Mouse (Mus musculus) 416B (cell line): ENCODE data around the gene Cd101.
A peak's percentile ranks its signal among the peaks of the same experiment; 100 is the strongest.

Experiments used
- DNase-seq: peaks from one replicate; pipeline ENCODE4 v3.0.0; 2011; ENCODE audit warnings: low read depth

The Cd101 gene

DNA sequence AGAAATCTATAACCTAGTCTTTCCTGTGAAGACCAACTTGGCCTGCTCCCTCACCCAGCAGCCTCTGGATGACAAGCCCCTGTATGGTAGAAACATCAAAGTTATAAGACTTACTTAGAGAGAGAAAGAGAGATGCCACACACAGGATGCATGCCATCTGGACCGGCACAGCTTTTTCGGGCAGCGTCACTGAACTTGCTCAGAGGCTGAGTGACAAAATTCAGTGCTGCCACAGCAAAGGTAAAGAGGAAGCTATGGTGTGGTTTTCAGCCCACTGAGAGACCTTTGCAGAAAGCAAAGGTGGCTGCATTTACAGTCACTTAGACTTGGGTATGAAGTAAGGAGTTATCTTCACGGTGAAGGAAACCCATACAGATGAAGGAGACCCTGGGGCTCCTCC lies at the start of gene Cd101:
TSS of gene Cd101 (minus strand) at position 218 of the 400 bp plus-strand sequence.
- DNase-seq = no peak

GRCm38 (mm10) chr3:101078344-101078743 lies 49.0 kb upstream of the Cd101 start:
- no peak for DNase-seq

- DNase-seq = no peak
These were observed 48.3 kb upstream of the Cd101 start for GRCm38 (mm10) chr3:101077710-101078100.

- DNase-seq = no peak
These were observed 47.8 kb upstream of the Cd101 start for GRCm38 (mm10) chr3:101076966-101077709.

GRCm38 (mm10) chr3:101075866-101076265 lies 46.5 kb upstream of the Cd101 start:
- no peak for DNase-seq

- DNase-seq = no peak
These were observed 44.0 kb upstream of the Cd101 start for GRCm38 (mm10) chr3:101073384-101073783.

DNA sequence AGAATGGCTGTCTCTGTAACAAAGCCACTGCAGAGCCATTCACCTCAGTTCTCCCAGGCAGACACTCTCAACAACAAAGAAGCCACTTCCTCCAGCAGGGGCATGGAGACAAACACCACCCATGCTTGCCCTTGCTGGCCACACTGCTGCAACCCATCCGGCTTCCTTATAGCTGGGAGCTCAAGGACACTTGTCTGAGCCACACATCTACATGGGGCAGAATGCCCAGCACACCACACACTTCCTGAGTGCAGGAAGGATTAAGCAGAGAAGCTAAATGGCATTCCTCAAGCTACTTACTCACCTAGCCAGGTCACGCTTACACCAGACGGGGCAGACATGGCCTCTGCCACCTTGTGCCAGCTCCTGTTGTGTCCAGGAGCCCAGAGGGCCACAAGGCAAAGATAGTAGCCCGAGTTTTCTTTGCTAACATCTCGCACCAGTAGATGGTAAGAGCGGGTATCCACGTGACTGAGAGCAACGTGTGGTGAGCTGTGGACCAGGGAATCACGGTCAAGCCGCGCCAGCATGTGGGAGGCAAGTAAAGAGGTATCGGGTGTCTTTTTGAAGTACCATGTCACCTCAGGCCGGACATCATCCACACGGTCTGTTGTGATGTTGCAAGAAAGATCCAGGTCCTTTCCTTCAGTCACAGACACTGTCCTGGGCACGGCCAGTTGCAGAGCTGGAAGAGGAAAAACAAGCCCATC lies 43.3 kb upstream of the Cd101 start:
- peak; percentile 71 for DNase-seq

DNA sequence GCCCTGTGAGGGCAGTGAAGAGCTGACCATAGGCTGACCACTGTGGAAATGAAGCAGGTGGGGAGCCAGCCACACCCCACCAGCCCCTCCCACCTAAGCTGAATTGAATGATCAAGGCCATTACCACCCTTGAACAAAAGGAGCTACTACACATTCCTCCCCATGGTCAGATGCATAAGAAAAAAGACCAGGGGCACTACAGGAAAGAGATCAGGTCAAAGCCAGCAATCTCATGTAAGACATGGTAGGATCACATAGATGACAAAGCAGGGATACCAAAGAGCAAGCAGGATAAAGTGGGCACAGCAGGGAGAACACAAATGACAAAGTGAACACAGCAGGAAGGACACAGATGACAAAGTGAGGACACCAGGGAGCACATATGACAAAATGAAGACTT lies 42.2 kb upstream of the Cd101 start:
- no peak for DNase-seq

- no peak for DNase-seq
These were observed 41.5 kb upstream of the Cd101 start for GRCm38 (mm10) chr3:101070796-101071235.

DNA sequence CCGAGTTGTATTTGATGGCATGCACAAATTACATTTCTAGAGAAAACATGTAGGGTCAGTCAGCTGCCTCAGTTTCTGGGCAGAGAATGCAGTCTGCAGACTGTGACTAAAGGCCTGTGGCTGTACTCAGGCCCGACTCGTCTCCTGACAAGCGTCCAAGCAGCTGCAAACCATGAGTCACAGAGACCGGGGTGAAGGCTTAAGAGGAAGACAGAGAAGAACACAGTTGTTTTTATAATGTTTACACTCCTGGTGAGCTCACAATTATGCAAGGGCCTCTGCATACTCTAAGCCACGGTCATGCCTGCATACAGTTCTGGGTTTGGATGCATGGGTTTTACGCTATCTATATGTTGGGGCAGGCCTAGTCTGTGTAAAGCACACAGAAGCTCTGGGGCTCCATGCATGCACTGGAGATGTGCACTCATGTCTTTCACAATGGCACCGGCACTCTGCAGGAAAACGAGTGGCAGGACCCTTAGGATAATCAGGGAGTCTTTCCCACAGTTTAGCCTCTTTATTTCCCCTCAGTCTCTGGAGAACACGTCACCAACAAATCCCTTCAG lies 41.0 kb upstream of the Cd101 start:
- peak; percentile 44 for DNase-seq

GRCm38 (mm10) chr3:101068701-101069100 lies 39.3 kb upstream of the Cd101 start:
- no peak for DNase-seq

- no peak for DNase-seq
These were observed 36.8 kb upstream of the Cd101 start for GRCm38 (mm10) chr3:101066175-101066574.

DNA sequence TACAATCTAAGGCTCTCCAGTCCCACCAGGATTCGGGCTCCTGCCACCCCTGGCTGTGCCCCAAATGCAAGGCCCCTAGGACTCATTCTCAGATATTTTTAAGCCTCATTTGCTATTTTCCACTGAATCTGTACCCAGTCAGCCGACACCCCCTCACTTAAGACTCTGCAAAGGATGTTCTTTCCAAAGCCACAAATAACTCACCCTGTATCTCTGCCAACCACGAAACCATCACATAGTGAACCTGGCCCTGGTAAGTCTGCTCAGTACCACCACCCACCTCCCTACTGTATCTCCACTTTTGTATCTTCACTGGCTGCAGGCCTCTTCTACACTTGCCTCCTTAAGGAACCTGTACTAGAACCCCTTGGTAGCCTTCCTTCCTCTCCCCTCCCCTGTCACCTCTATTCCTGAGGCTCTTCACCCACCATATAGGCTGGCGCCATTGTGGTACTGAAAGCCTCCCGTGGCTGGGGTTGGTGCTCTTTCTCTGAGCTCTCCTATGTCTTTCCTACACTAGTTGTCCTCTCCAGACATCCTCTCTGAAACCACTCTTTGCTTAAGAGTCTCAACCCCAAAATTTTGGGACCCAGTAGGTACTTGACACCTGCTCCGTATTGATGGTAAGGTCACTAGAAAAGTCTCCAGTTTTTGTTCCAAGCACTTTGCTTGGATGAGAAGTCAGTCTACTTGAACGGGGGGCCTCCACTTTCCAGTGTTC lies 32.7 kb upstream of the Cd101 start:
- no peak for DNase-seq

DNA sequence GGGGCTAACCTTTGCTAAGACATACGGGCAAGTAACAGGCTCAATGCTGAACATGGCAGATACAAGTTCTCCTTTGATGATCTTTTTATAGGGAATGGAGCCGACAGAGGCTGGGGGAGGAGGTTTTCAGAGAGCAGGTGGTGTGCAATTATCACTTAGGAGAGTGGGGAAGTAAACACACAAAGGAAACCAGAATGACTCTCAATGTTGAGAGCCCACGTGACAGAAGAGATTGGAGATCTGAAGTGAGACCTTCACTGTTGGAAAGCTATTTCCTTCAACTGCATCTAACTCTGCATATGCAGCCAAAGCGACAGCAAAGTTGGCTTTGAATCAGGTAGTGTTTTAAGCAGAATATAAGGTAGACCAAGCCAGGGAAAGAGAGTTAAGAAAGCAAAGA lies 29.9 kb upstream of the Cd101 start:
- no peak for DNase-seq

- DNase-seq = peak; percentile 17
These were observed 28.8 kb upstream of the Cd101 start for GRCm38 (mm10) chr3:101058203-101058602.

DNA sequence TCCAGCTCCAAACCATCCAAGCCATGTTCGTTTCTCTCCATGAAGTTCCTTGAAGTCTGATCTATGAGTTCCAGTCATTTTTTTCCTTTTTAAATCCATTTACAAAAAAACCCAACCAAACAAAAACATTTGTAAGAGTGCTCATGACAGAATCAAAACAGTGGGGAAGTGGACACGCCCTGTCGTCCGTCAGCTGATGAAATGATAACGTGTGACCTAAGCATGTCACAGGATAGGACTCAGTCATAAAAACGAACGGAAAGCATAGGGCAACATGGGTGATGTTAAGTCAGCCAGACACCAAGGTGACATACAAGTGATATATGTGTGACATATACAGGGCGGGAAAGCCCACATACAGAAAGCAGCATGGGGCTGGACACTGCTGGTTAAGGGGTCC lies 25.9 kb upstream of the Cd101 start:
- DNase-seq = no peak

GRCm38 (mm10) chr3:101051601-101052000 lies 22.2 kb upstream of the Cd101 start:
- DNase-seq = no peak

DNA sequence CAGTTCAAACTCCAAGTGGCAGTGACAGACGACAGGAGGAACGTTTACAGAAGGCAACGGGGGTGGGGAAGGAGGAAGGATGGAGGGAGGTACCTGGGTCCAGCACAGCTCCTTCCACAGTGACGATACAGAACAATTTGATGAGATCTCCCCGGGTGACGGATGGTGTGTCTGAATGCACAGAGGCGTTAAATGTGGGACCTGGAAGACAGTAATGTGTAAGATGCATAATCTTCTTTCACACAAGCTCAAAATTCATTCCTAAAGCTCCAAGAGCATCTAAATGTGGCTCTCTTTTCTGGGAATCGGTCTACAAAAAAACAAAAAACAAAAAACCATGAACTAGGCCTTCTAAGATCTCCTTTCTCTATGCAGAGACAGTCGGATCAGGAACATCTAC lies 20.6 kb upstream of the Cd101 start:
- DNase-seq = no peak

DNA sequence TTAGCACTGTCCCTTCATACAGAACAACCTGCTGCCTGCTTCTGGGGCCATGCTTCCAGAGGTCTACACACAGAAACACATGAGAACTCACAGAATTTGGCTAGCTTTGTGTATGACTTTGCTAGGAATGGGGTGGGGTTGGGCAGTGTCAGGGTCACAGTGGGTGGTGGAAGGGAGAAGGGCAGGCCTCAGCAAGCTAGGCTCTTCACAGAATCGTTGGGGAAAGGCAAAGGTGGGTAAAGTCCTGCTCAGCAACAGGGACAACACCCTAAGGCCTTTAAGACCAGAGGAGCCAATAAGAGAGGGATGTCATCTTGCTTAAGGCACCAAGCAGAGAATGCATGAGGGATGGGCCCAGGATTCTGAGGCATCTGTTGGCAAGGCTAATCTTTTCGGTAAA lies 19.4 kb upstream of the Cd101 start:
- DNase-seq = no peak

DNA sequence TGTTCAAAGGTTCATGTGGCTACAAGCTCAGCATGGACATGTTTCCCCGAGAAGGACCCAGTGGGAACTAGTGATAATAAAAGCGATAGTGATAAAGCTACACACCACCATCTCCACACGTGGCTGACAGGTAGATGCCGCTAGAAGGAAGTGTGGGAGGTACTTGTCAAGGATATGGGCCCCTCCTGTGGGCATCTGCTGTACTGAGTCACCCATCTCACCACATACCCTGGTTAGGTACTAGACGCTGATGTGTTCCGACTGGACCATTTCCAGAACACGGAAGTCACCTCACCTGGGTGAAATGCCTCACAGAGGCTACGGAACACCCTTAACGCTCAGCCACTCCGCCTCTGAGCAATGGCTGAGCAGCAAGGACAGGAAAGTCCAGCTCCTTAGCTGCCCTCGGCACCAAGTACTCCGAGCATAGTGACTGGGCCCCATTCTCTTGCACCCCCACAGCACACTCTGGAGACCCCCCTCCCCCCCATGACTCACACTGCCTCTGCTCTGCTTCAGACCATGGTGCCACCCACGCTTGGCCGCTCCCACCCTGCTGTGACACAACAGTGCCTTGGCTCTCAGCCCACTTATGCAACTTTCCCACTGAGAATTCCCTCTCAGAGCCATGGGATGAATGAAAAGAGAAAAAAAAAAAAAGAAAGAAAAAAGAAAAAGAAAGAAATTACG lies 18.4 kb upstream of the Cd101 start:
- no peak for DNase-seq

DNA sequence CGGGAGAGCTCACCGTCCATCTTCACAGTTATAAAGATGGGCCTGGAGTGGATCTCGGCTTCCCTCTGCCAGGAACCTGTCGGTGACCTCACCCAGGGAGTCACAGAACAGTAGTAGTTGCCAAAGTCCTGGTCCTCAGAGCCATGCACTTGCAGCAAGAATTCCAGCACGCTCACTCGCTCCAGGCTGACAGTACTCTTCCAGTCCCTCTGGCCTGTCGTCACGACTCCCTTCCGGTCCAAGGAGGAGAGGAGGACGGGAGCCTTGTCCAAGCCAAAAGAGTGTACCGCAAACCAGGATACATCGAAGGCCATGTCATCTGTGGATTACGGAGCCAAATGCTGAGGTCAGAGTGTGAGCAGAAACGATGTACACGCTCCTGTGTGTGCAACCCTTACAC lies 16.1 kb upstream of the Cd101 start:
- no peak for DNase-seq

DNA sequence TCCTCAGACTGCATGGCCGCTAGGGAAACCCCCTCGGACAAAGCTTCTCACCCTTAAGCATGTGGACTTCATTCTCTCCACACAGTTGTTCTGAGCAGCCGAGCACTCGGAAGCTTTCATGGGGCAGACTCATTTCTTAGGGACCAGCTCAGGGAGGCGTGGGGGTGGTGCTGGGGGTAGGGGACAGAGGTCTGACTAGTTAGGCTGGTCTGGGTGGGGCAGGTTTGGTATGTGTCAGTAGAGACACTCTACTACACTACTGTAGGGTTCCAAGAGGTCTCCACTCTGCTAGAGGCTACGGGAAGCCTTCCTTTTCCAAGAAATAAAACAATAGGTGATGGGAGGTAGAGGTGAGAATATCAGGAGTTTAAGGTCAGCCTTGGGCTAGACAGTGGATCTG lies 15.3 kb upstream of the Cd101 start:
- DNase-seq = no peak
